Mouse (Mus musculus): ENCODE measurements around the gene Hs6st1. TPM values are rescaled to one million over a fixed set of nuclear protein-coding genes. Genes with fewer than 3 reads are reported as not detected.

Hs6st1 gene
- polyA plus RNA-seq, 1 experiment from 2014 or later = 12.0 TPM

GRCm38 (mm10) chr1:36064861-36065760 lies 3.1 kb upstream of the Hs6st1 start:
- H3K27ac ChIP-seq = peak overlapping the region; percentile 50; the same call in 1 of the 2 replicates
- H3K36me3 ChIP-seq = no peaks in the 10 kb centered on the region
- no peaks in the 10 kb centered on the region for H3K9me3 ChIP-seq
- peak overlapping the region; percentile 24; the same call in 1 of the 2 replicates for H3K9ac ChIP-seq (replicated peaks)
- ATAC-seq (ENCODE audit: insufficient number of reproducible peaks, insufficient read depth, low FRiP score, low TSS enrichment, low read depth) = peak; percentile 40; the same call in 1 of the 2 replicates
- peak overlapping the region; percentile 51 for H3K4me2 ChIP-seq
- H3K4me3 ChIP-seq (replicated peaks) = peak overlapping the region; percentile 30
- H3K4me1 ChIP-seq (replicated peaks) = peaks cover 34% of the 10 kb centered on the region
- 0% methylated on average over 24 of the region's 24 CpGs for WGBS
- peaks cover 21% of the 10 kb centered on the region for H3K27me3 ChIP-seq

- Histone ChIP-seq H3K9ac (replicated peaks) (no peak overlapping the region), H3K9me3 (no peaks in the 10 kb centered on the region), H3K4me3 (replicated peaks) (peak overlapping the region; percentile 30), H3K4me1 (replicated peaks) (peaks cover 41% of the 10 kb centered on the region), H3K27ac (no peak overlapping the region), H3K36me3 (no peaks in the 10 kb centered on the region), H3K4me2 (peak overlapping the region; percentile 51), H3K27me3 (peaks cover 21% of the 10 kb centered on the region)
- ATAC-seq (ENCODE audit: insufficient number of reproducible peaks, insufficient read depth, low FRiP score, low TSS enrichment, low read depth) = no peak
- 60% methylated on average over 9 of the region's 9 CpGs for whole genome bisulfite sequencing
Measured at GRCm38 (mm10) chr1:36065761-36066150, 2.4 kb upstream of the Hs6st1 start.

- Histone ChIP-seq H3K36me3 (no peaks in the 10 kb centered on the region), H3K4me2 (0 out of 2 replicates have a peak overlapping the region, but pooled peaks have one; percentile 51), H3K27ac (no peak overlapping the region), H3K4me3 (replicated peaks) (no peak overlapping the region), H3K4me1 (replicated peaks) (peaks cover 47% of the 10 kb centered on the region), H3K9ac (replicated peaks) (no peak overlapping the region), H3K9me3 (no peaks in the 10 kb centered on the region), H3K27me3 (peaks cover 21% of the 10 kb centered on the region)
- 81% methylated on average over 6 of the region's 6 CpGs for WGBS
- no peak for ATAC-seq (ENCODE audit: insufficient number of reproducible peaks, insufficient read depth, low FRiP score, low TSS enrichment, low read depth)
Measured at GRCm38 (mm10) chr1:36066216-36066980, 1.8 kb upstream of the Hs6st1 start.

GRCm38 (mm10) chr1:36067201-36067600 lies 999 bp upstream of the Hs6st1 start:
- no peaks in the 10 kb centered on the region for H3K9me3 ChIP-seq
- H3K4me2 ChIP-seq = no peak overlapping the region
- H3K9ac ChIP-seq (replicated peaks) = no peak overlapping the region
- 72% methylated on average over 4 of the region's 4 CpGs for WGBS
- no peak overlapping the region for H3K4me3 ChIP-seq (replicated peaks)
- peaks cover 21% of the 10 kb centered on the region for H3K27me3 ChIP-seq
- H3K36me3 ChIP-seq = no peaks in the 10 kb centered on the region
- no peak for ATAC-seq (ENCODE audit: insufficient number of reproducible peaks, insufficient read depth, low FRiP score, low TSS enrichment, low read depth)
- no peak overlapping the region for H3K27ac ChIP-seq
- peaks cover 53% of the 10 kb centered on the region for H3K4me1 ChIP-seq (replicated peaks)

GRCm38 (mm10) chr1:36067611-36068010 lies 589 bp upstream of the Hs6st1 start:
- Histone ChIP-seq H3K27me3 (peaks cover 21% of the 10 kb centered on the region), H3K27ac (no peak overlapping the region), H3K9me3 (no peaks in the 10 kb centered on the region), H3K4me2 (peak overlapping the region; percentile 97), H3K4me3 (replicated peaks) (peak overlapping the region; percentile 73), H3K36me3 (no peaks in the 10 kb centered on the region), H3K9ac (replicated peaks) (peak overlapping the region; percentile 78; the same call in 1 of the 2 replicates), H3K4me1 (replicated peaks) (peaks cover 55% of the 10 kb centered on the region)
- WGBS = 20% methylated on average over 12 of the region's 12 CpGs
- no peak for ATAC-seq (ENCODE audit: insufficient number of reproducible peaks, insufficient read depth, low FRiP score, low TSS enrichment, low read depth)

GRCm38 (mm10) chr1:36068531-36069120 lies 426 bp downstream of the Hs6st1 start:
- ATAC-seq (ENCODE audit: insufficient number of reproducible peaks, insufficient read depth, low FRiP score, low TSS enrichment, low read depth) = no peak; the same call in 1 of the 2 replicates
- H3K27me3 ChIP-seq = peaks cover 21% of the 10 kb centered on the region
- no peak overlapping the region for H3K27ac ChIP-seq
- peak overlapping the region; percentile 97 for H3K4me2 ChIP-seq
- under 1% methylated on average over 60 of the region's 76 CpGs for WGBS
- H3K9ac ChIP-seq (replicated peaks) = peak overlapping the region; percentile 78
- peaks cover 4% of the 10 kb centered on the region; the same call in 1 of the 2 replicates for H3K36me3 ChIP-seq
- peak overlapping the region; percentile 73 for H3K4me3 ChIP-seq (replicated peaks)
- no peaks in the 10 kb centered on the region for H3K9me3 ChIP-seq
- peaks cover 66% of the 10 kb centered on the region for H3K4me1 ChIP-seq (replicated peaks)

GRCm38 (mm10) chr1:36069291-36069771 lies 1.1 kb downstream of the Hs6st1 start:
- Histone ChIP-seq H3K9me3 (no peaks in the 10 kb centered on the region), H3K9ac (replicated peaks) (peak overlapping the region; percentile 78), H3K4me3 (replicated peaks) (peak overlapping the region; percentile 73), H3K4me2 (peak overlapping the region; percentile 97), H3K27me3 (peaks cover 21% of the 10 kb centered on the region), H3K27ac (no peak overlapping the region), H3K36me3 (peaks cover 7% of the 10 kb centered on the region; the same call in 1 of the 2 replicates), H3K4me1 (replicated peaks) (peaks cover 65% of the 10 kb centered on the region)
- ATAC-seq (ENCODE audit: insufficient number of reproducible peaks, insufficient read depth, low FRiP score, low TSS enrichment, low read depth) = no peak
- 3% methylated on average over 13 of the region's 13 CpGs for WGBS

- WGBS = 81% methylated on average over 6 of the region's 6 CpGs
- Histone ChIP-seq H3K4me2 (peak overlapping the region; percentile 97), H3K36me3 (peaks cover 16% of the 10 kb centered on the region), H3K4me1 (replicated peaks) (peaks cover 61% of the 10 kb centered on the region), H3K27ac (no peak overlapping the region), H3K9ac (replicated peaks) (peak overlapping the region; percentile 31; the same call in 1 of the 2 replicates), H3K4me3 (replicated peaks) (peak overlapping the region; percentile 73), H3K27me3 (peaks cover 21% of the 10 kb centered on the region), H3K9me3 (no peaks in the 10 kb centered on the region)
- no peak for ATAC-seq (ENCODE audit: insufficient number of reproducible peaks, insufficient read depth, low FRiP score, low TSS enrichment, low read depth)
Measured at GRCm38 (mm10) chr1:36070190-36070589, 2.0 kb downstream of the Hs6st1 start.

- ATAC-seq (ENCODE audit: insufficient number of reproducible peaks, insufficient read depth, low FRiP score, low TSS enrichment, low read depth) = no peak
- Histone ChIP-seq H3K4me1 (replicated peaks) (peaks cover 55% of the 10 kb centered on the region), H3K27ac (no peak overlapping the region), H3K4me2 (peak overlapping the region; percentile 97), H3K36me3 (peaks cover 21% of the 10 kb centered on the region), H3K27me3 (peaks cover 21% of the 10 kb centered on the region), H3K9me3 (no peaks in the 10 kb centered on the region), H3K9ac (replicated peaks) (peak overlapping the region; percentile 31; the same call in 1 of the 2 replicates), H3K4me3 (replicated peaks) (peak overlapping the region; percentile 73)
- WGBS = 75% methylated on average over 3 of the region's 3 CpGs
Measured at GRCm38 (mm10) chr1:36070740-36071139, 2.5 kb downstream of the Hs6st1 start.

GRCm38 (mm10) chr1:36071176-36071575 lies 3.0 kb downstream of the Hs6st1 start:
- H3K27me3 ChIP-seq = peaks cover 18% of the 10 kb centered on the region
- peak overlapping the region; percentile 73; the same call in 1 of the 2 replicates for H3K4me3 ChIP-seq (replicated peaks)
- no peak for ATAC-seq (ENCODE audit: insufficient number of reproducible peaks, insufficient read depth, low FRiP score, low TSS enrichment, low read depth)
- no peak overlapping the region for H3K9ac ChIP-seq (replicated peaks)
- peaks cover 52% of the 10 kb centered on the region for H3K4me1 ChIP-seq (replicated peaks)
- WGBS = 52% methylated on average over 7 of the region's 7 CpGs
- no peak overlapping the region for H3K27ac ChIP-seq
- peak overlapping the region; percentile 97 for H3K4me2 ChIP-seq
- H3K9me3 ChIP-seq = no peaks in the 10 kb centered on the region
- peaks cover 26% of the 10 kb centered on the region for H3K36me3 ChIP-seq

All from limb, embryonic 12.5 days (tissue).